Mouse (Mus musculus): Measurements from ENCODE around the gene Cyb5b.

Gene Cyb5b

DNA sequence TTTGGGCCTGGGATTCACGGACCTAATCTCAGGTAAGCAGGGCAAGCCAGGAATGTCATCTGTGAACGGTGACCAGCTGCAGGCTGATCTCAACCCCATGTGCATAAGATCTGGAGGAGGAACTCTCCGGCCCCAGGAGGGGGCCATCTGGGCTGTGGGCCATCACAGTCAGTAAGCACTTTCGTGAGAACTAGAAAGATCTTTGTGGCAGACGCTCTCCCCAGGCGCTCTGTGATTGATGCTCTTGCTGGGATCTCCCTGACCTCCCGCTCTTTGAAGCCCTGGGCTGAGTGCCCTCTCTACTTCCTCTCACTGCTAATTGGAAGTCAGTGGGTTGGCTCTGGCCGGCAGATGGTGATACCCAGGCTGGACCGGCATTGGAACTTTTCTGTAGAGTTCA, 75.7 kb downstream of the Cyb5b start:
- DNase-seq (ENCODE audit: low spot score in 2 of 2), result no peak

DNA sequence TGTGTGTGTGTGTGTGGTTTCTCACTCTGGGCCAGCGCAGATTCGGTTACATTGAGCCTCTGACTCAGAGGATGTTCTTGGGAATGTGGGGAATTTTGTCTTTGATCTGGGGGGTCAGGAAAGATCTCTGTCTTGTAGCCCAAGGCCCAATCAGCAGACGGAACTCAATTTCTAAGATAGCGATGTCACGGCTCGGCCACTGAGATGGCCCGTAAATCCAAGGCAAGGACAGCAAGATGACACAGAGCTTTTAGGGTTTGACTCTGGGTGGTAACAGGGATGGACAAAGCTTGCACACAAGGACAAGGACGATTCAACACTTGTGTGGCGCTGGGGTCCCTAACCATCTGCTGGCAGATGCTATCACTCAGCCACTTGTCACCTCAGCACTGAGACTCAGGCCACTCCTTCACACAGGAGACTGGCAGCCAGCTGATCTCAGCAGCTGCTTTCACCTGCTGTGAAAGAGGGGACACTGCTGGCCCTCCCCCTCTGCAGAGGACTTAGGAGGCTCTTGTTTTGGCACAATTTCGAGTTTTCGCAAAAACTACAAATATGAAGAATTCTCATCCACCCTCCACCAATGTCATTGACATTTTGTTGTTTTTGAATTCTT, 76.7 kb downstream of the Cyb5b start:
- DNase-seq (ENCODE audit: low spot score in 2 of 2), result no peak

DNA sequence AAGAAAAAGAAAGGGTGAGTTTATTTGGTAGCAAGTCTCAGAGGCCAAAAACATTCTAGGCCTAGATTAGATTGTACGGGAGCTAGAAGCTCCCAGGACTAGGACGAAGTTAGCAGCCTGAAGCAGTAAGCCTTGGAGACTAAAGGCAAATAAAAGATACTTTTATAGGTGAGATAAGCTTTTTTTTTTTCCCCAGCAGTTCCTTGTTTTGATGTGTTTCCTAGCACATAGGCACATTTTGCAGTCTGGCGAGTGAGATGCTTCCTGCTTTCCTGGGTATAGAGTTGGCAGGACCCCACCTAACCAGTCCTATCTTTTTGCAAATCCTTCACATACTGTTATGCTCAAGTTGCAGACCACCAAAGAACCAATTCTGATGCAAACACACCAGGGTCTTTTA, 82.8 kb downstream of the Cyb5b start:
- no peak for DNase-seq (ENCODE audit: low spot score in 2 of 2)

- DNase-seq (ENCODE audit: low spot score in 2 of 2), result no peak
Observed at GRCm38 (mm10) chr8:107233718-107234117, 83.3 kb downstream of the Cyb5b start.
